8 mouse cellular contexts compared by ENCODE assay signal in genomic region chr7:4922931-4923565, GRCm38 (mm10). TPM values are rescaled to one million over a fixed set of nuclear protein-coding genes. Genes with fewer than 3 reads are reported as not detected.
DNase-seq lines count a peak whose midpoint lies in the region; ATAC-seq and TF ChIP-seq lines count a peak whose summit lies in the region.

No protein-coding gene starts in this region.

- no peak for DNase-seq in lung, adult 2 months
- peak; percentile 89 for DNase-seq in embryo, embryonic 10 days (ENCODE audit: low spot score)
- peak; percentile 67 for DNase-seq in layer of hippocampus, adult 9-10 months (ENCODE audit: low spot score)
- peak; percentile 49 for DNase-seq in splenic B cell, adult 2 months (ENCODE audit: low read depth, low spot score)
- DNase-seq in adrenal gland, postnatal 4 days (ENCODE audit: low spot score in 2 of 2) = no peak

- under 1% methylated on average over 14 of the region's 14 CpGs for WGBS in lung, embryonic 16.5 days
- WGBS in lung, adult 2 months = 4% methylated on average over 14 of the region's 14 CpGs
- 2% methylated on average over 14 of the region's 14 CpGs for WGBS in heart, embryonic 15.5 days

- H3K4me2 ChIP-seq in lung, embryonic 16.5 days (ENCODE audit: low read depth, low read length) = peak overlapping the region; percentile 54
- peak overlapping the region; percentile 85 for H3K4me2 ChIP-seq in heart, embryonic 15.5 days

- no peaks in the 10 kb centered on the region for H3K9me3 ChIP-seq in lung, embryonic 16.5 days (ENCODE audit: control insufficient read depth, low read length)
- H3K9me3 ChIP-seq in heart, embryonic 15.5 days (replicated peaks) = no peaks in the 10 kb centered on the region
- peaks cover 5% of the 10 kb centered on the region; the same call in 1 of the 2 replicates for H3K9me3 ChIP-seq in megakaryocyte, embryonic 14.5 days

- H3K9ac ChIP-seq in lung, embryonic 16.5 days (ENCODE audit: low read length) = peak overlapping the region; percentile 65; the same call in 1 of the 2 replicates
- H3K9ac ChIP-seq in heart, embryonic 15.5 days = peak overlapping the region; percentile 52

- no peak for ATAC-seq in lung, embryonic 16.5 days (ENCODE audit: low read depth)
- no peak for ATAC-seq in heart, embryonic 15.5 days (replicated peaks; ENCODE audit: insufficient number of reproducible peaks, insufficient read depth, low FRiP score, low read depth)

- H3K36me3 ChIP-seq in lung, embryonic 16.5 days (ENCODE audit: control insufficient read depth, insufficient read depth, low read length) = peaks cover 19% of the 10 kb centered on the region
- H3K36me3 ChIP-seq in heart, embryonic 15.5 days = peaks cover 27% of the 10 kb centered on the region
- H3K36me3 ChIP-seq in megakaryocyte, embryonic 14.5 days (replicated peaks; ENCODE audit: low read length) = peaks cover 36% of the 10 kb centered on the region
- peaks cover 3% of the 10 kb centered on the region for H3K36me3 ChIP-seq in splenic B cell, adult 2 months (ENCODE audit: control insufficient read depth, insufficient read depth, low read length, poor library complexity, severe bottlenecking)

- H3K27ac ChIP-seq in lung, embryonic 16.5 days (ENCODE audit: low read length) = no peak overlapping the region; the same call in 1 of the 2 replicates
- H3K27ac ChIP-seq in heart, embryonic 15.5 days = peak overlapping the region; percentile 75

- H3K4me1 ChIP-seq in lung, embryonic 16.5 days (replicated peaks; ENCODE audit: control insufficient read depth, insufficient read depth, low read length) = peaks cover 37% of the 10 kb centered on the region
- H3K4me1 ChIP-seq in lung, adult 2 months (ENCODE audit: control insufficient read depth, insufficient read depth, low read length) = peaks cover 7% of the 10 kb centered on the region
- H3K4me1 ChIP-seq in heart, embryonic 15.5 days (replicated peaks) = peaks cover 60% of the 10 kb centered on the region
- H3K4me1 ChIP-seq in megakaryocyte, embryonic 14.5 days = peaks cover 64% of the 10 kb centered on the region

- H3K4me3 ChIP-seq in lung, embryonic 16.5 days (ENCODE audit: low read length) = peak overlapping the region; percentile 28
- no peak overlapping the region for H3K4me3 ChIP-seq in lung, adult 2 months (replicated peaks; ENCODE audit: extremely low read depth, low read depth, low read length)
- H3K4me3 ChIP-seq in heart, embryonic 15.5 days = peak overlapping the region; percentile 42
- peak overlapping the region; percentile 88 for H3K4me3 ChIP-seq in megakaryocyte, embryonic 14.5 days (replicated peaks)

- TF ChIP-seq CTCF in lung, adult 2 months (IDR thresholded peaks at IDR 0.05; ENCODE audit: insufficient read depth, low read length) = no peak

- no peaks in the 10 kb centered on the region for H3K27me3 ChIP-seq in lung, embryonic 16.5 days (ENCODE audit: control insufficient read depth, insufficient read depth, low read depth, low read length)
- H3K27me3 ChIP-seq in heart, embryonic 15.5 days = no peaks in the 10 kb centered on the region
- peaks cover 55% of the 10 kb centered on the region for H3K27me3 ChIP-seq in megakaryocyte, embryonic 14.5 days (replicated peaks)
- no peaks in the 10 kb centered on the region for H3K27me3 ChIP-seq in splenic B cell, adult 2 months (ENCODE audit: control insufficient read depth, insufficient read depth, low read length, poor library complexity, severe bottlenecking)

- no peak for TF ChIP-seq POLR2A in lung, adult 2 months (IDR thresholded peaks at IDR 0.05; ENCODE audit: borderline replicate concordance, extremely low read depth, low read depth, low read length)

RNA-seq across cellular contexts. Expression of gene Nat14, which starts 1.2 kb away (rescaled TPM):
- 2.5 and 2.7 TPM in 2 replicates for polyA plus RNA-seq in lung, embryonic 16.5 days (2015; fragmentation: Nextera tagmentation; extraction: Ambion mirVana)
- polyA plus RNA-seq in lung, adult 2 months (2012; rRNA removed) = 7.1 and 7.6 TPM in 2 replicates
- 4.2 and 5.3 TPM in 2 replicates for polyA plus RNA-seq in heart, embryonic 15.5 days (2015; fragmentation: Nextera tagmentation; extraction: Ambion mirVana)
- 0.51 TPM in 1 of 2 replicates, not detected in the other for polyA plus RNA-seq in megakaryocyte, embryonic 14.5 days (2012; ENCODE audit: insufficient read depth, low replicate concordance)
- total RNA-seq in adrenal gland, postnatal 4 days (2021) = 10 to 100 TPM in 1 of 2 experiments, 1 to 10 TPM in 1; 9.9 to 10.1 TPM

RNA-seq across cellular contexts. Expression of gene Ssc5d, which starts 2.5 kb away (rescaled TPM):
- 2.1 and 2.4 TPM in 2 replicates for polyA plus RNA-seq in lung, embryonic 16.5 days (2015; fragmentation: Nextera tagmentation; extraction: Ambion mirVana)
- polyA plus RNA-seq in lung, adult 2 months (2012; rRNA removed) = 7.5 and 8.0 TPM in 2 replicates
- 2.6 and 3.3 TPM in 2 replicates for polyA plus RNA-seq in heart, embryonic 15.5 days (2015; fragmentation: Nextera tagmentation; extraction: Ambion mirVana)
- 0.09 and 1.5 TPM in 2 replicates for polyA plus RNA-seq in megakaryocyte, embryonic 14.5 days (2012; ENCODE audit: insufficient read depth, low replicate concordance)
- 10 to 100 TPM; 11.8 to 12.1 TPM for total RNA-seq in adrenal gland, postnatal 4 days (2021)

RNA-seq across cellular contexts. Expression of gene Zfp628, which starts 8.0 kb away (rescaled TPM):
- polyA plus RNA-seq in lung, embryonic 16.5 days (2015; fragmentation: Nextera tagmentation; extraction: Ambion mirVana) = 3.4 and 3.7 TPM in 2 replicates
- polyA plus RNA-seq in lung, adult 2 months (2012; rRNA removed) = 20.6 and 24.7 TPM in 2 replicates
- 2.1 and 3.0 TPM in 2 replicates for polyA plus RNA-seq in heart, embryonic 15.5 days (2015; fragmentation: Nextera tagmentation; extraction: Ambion mirVana)
- 33.6 and 53.4 TPM in 2 replicates for polyA plus RNA-seq in megakaryocyte, embryonic 14.5 days (2012; ENCODE audit: insufficient read depth, low replicate concordance)
- 10 to 100 TPM; 24.4 to 26.9 TPM for total RNA-seq in adrenal gland, postnatal 4 days (2021)

RNA-seq across cellular contexts. Expression of gene Gm36210, which starts 16.7 kb away (rescaled TPM):
- polyA plus RNA-seq in lung, embryonic 16.5 days (2015; fragmentation: Nextera tagmentation; extraction: Ambion mirVana) = 0.21 TPM in 1 of 2 replicates, not detected in the other
- 0.15 and 0.20 TPM in 2 replicates for polyA plus RNA-seq in lung, adult 2 months (2012; rRNA removed)
- not detected in 2 replicates for polyA plus RNA-seq in heart, embryonic 15.5 days (2015; fragmentation: Nextera tagmentation; extraction: Ambion mirVana)
- polyA plus RNA-seq in megakaryocyte, embryonic 14.5 days (2012; ENCODE audit: insufficient read depth, low replicate concordance) = not detected in 2 replicates
- total RNA-seq in adrenal gland, postnatal 4 days (2021) = under 1 TPM in 1 of 2 experiments, not detected in 1; 0.39 TPM

RNA-seq across cellular contexts. Expression of gene Sbk2, which starts 41.2 kb away (rescaled TPM):
- polyA plus RNA-seq in lung, embryonic 16.5 days (2015; fragmentation: Nextera tagmentation; extraction: Ambion mirVana) = 0.85 and 1.0 TPM in 2 replicates
- 5.6 and 24.2 TPM in 2 replicates for polyA plus RNA-seq in lung, adult 2 months (2012; rRNA removed)
- polyA plus RNA-seq in heart, embryonic 15.5 days (2015; fragmentation: Nextera tagmentation; extraction: Ambion mirVana) = 4.8 and 5.3 TPM in 2 replicates
- polyA plus RNA-seq in megakaryocyte, embryonic 14.5 days (2012; ENCODE audit: insufficient read depth, low replicate concordance) = 1.3 TPM in 1 of 2 replicates, not detected in the other
- under 1 TPM; 0.50 to 0.90 TPM for total RNA-seq in adrenal gland, postnatal 4 days (2021)

Comparison
In these comparisons a context has a peak if more than half of its experiments do, and no peak if none do; other contexts are left out.
1. DNase-seq: peak in embryo, embryonic 10 days (single experiment), layer of hippocampus, adult 9-10 months (single experiment) and splenic B cell, adult 2 months (single experiment); none in lung, adult 2 months (single experiment) and adrenal gland, postnatal 4 days (0 of 2).